Mouse (Mus musculus) natural killer cell, adult 2 months (primary cell): ENCODE measurements around the gene Magi1.

Experiments
- DNase-seq, 2 experiments: peaks; one replicate each; pipeline ENCODE4 v3.0.0; 2022; ENCODE audit warnings: low spot score in 2 of 2

The Magi1 gene

GRCm38 (mm10) chr6:93897512-93897911 is 386.2 kb downstream of the Magi1 start:
- no peak for DNase-seq

- no peak for DNase-seq
Observed at GRCm38 (mm10) chr6:93895721-93896120, 388.0 kb downstream of the Magi1 start.

GRCm38 (mm10) chr6:93893956-93894355 is 389.8 kb downstream of the Magi1 start:
- DNase-seq = no peak

DNA sequence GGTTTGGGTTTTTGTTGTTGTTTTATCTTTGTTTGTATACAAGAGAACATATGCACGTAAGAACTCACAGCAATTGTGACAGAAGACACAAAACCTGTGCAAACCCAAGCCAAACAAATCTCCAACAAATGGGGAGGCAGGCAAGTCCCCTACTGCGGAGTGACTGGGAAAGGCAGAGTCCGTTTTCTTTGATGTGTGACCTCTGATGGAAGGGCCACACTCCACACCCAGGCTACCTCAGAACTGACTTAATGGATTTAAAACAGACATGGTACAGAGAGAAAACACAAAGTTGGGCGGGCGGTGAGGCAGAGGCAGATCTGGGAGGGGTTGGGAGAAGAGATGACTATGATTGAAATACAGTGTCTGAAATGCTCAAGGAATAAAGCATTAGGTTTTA is 390.8 kb downstream of the Magi1 start:
- DNase-seq = no peak

- DNase-seq = no peak
Observed at GRCm38 (mm10) chr6:93890011-93890410, 393.7 kb downstream of the Magi1 start.

DNA sequence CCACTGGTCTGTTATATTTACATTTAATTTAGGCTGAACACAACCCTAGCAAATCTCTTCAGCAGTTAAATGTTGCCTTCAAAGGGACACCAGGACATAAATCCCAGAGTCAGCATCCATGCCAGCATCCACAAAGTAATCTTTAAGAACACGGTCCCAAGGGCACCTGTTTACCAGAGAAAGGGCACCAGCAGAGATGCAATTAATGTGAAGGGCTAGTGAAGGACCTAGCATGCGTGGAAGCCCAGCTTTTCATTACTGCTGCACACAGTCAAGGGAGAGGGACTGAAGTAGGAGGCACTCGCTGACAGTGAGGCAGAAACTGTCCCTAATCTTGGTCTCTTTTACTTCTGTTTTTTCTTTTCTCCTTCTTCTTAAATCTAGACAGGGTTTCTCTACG is 406.4 kb downstream of the Magi1 start:
- DNase-seq = no peak

DNA sequence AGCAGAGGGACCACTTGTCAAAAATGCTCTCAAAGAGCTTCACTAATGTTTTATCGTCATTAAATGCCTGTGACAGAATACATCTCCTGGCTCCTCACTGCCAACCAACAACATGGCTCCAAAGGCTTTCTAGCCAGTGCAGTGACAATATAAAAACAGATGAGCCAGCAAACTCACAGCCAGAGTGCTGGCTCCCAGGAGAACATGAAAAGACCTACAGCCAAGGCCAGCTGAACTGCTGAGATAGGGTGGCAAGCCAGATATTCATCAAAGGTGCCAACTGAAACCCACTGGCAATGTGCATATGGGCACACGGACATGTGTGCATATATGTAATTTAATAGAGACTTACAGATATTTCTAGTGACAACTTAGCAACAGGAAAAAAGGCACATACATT is 408.8 kb downstream of the Magi1 start:
- DNase-seq = no peak

DNA sequence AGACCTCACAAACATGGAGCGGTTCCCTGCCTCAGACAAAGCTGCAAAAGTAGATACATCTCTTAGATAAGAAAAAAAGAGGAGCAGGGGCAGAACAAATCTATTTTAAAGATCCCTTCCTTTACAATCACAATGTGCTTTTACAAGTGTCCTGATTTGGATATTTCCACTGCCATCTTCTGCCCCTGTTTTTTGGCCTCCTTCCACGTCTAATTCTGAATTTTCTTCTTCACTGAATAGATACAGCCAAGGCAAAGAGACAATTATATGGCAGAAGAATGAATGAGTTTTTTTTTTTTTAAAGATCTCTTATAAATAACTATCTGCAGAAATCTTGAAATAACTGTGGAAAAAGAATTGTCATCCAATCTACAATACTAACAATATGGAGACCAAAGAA is 409.3 kb downstream of the Magi1 start:
- DNase-seq = no peak

DNA sequence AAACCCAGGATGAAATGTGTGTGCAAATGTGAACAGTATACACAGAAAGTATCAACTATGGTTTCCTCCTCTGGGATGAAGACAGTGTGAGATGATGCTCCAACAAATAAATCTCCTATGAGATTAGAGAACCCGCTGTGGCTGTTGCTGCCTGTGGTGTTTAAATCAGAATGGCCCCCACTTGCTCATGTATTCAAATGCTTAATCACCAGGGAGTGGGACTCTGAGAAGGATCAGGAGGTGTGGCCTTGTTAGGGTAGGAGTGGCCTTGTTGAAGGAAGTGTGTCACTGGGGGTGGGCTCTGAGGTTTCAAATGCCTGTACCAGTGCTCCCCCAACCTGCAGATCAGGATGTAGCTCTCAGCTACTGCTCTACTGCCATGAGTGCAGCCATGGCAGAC is 410.2 kb downstream of the Magi1 start:
- DNase-seq = no peak

GRCm38 (mm10) chr6:93871516-93871915 is 412.2 kb downstream of the Magi1 start:
- DNase-seq = no peak

- DNase-seq = no peak
Observed at GRCm38 (mm10) chr6:93870023-93870422, 413.7 kb downstream of the Magi1 start.

DNA sequence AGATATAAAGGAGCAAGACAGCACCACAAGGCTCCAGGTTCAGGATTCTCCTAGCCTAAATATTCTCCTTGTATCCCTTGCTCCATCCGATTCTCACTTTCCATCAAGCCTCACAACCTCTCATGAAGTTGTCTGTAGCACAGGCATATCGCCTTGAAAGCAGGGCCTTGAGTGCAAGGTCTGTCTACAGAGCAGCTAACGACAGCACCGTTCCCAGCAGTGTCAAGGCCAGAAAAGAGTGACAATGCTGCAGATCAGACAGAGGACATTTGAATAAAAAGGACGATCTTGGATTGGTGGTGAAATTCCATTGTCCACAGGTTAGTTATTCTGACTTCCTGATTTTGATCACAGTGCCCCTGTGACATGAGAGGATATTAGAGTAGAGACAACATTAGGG is 421.5 kb downstream of the Magi1 start:
- DNase-seq = no peak

DNA sequence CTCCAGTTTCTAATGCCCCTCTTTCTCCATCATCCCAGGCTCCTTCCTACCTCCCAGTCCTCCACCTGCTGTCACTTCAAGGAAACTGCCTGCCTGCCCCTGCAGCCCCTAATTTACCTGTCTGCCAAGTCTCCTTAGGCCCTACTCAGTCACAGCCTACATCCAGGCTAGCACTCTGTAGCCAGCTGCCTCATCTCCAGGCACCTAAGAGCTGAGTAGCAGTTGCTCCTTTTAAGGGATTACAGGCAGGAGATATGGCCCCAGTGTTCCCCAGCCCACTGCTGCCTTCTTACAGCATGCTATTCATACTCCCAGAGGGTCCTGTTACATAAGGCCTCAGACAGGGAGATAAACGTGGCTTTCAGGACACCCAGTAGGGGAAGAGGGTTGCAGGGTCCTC is 426.9 kb downstream of the Magi1 start:
- DNase-seq = no peak

- DNase-seq = no peak
Observed at GRCm38 (mm10) chr6:93855806-93856641, 427.7 kb downstream of the Magi1 start.

GRCm38 (mm10) chr6:93848942-93849790 is 434.6 kb downstream of the Magi1 start:
- DNase-seq = no peak

GRCm38 (mm10) chr6:93845498-93845897 is 438.2 kb downstream of the Magi1 start:
- no peak for DNase-seq

DNA sequence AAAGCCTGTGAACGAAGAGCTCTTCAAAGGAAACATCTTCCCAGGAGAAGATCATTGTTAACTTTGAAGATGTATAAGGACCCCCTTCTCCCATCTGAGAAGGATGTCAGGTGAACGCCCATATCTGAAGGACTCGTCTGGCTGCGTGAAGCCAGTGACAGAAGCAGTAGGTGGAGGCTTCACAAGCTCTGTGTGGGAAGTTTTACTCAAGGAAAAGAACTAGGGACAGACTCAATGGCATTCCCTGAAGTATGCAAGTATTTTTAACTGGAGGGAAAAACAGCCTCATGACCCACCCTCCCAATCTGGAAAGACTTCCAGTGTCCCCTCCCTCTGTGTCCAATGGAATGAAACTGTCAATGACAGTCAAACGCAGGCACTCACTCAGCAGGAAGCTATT is 438.6 kb downstream of the Magi1 start:
- no peak for DNase-seq

- DNase-seq = no peak
Observed at GRCm38 (mm10) chr6:93844576-93844975, 439.1 kb downstream of the Magi1 start.

DNA sequence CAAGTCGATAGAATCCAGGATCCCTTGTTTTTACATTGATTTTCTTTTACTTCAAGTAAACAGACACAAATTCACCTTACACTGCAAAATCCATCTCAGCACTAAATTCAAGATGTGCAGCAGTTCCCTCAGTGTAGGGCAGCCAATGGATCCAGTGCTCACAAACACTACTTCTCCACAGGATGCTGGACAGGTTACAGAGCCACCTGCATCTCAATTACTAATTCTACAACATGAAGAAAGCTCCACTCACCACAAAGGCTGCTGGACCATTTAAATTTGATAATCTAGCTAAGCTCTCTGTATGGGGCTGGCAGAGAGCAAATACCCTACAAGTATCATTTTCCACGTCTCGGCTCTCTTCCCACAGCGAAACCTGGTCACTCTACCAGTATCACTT is 445.3 kb downstream of the Magi1 start:
- no peak for DNase-seq

GRCm38 (mm10) chr6:93836585-93836984 is 447.1 kb downstream of the Magi1 start:
- DNase-seq = no peak

DNA sequence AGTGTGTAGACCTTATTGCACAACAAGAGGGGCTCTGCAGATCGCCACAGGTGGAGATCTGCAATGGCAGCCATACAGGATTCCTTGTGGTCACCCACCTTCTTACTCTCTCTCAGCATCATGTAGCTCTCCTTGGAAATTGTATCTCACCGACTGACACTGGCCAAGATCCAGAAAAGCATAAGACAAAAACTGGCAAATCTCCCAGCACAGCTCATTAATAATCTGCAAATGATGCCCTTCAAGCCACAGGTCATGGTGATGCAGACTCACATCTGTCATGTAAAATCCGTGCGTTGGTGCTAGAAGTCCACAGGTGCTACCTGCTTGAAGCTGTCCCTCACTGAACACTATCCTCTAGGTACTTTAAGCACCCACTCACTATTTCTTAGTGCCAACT is 448.5 kb downstream of the Magi1 start:
- no peak for DNase-seq

GRCm38 (mm10) chr6:93828262-93828661 is 455.5 kb downstream of the Magi1 start:
- DNase-seq = no peak

DNA sequence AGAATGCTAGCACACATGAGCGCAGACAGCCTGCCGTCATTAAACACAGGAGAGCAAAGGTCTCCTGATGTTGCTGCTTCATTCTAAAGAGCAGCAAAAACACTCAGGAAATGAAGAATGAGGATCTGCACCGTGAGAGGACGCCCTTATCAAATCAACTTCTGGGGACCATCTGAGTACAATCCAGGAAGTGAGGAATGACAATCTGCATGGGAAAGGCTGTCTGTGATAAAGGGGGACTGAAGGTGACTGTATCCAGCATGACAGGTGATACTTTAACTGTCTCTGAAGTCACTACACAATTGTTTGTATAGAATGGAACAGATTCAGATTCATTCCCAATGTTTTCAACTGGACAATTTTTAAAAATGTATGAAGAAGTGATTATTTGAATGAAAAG is 456.8 kb downstream of the Magi1 start:
- DNase-seq = no peak
